Mouse (Mus musculus): ENCODE results near the gene Hs3st2.

Hs3st2 gene

GRCm38 (mm10) chr7:121539405-121540275, 148.0 kb downstream of the Hs3st2 start:
- DNase-seq (ENCODE audit: inconsistent age in 2 of 2, low spot score in 1 of 2), result peak; percentile 23 to 68

GRCm38 (mm10) chr7:121542458-121542857, 150.8 kb downstream of the Hs3st2 start:
- no peak for DNase-seq (ENCODE audit: inconsistent age in 2 of 2, low spot score in 1 of 2)

GRCm38 (mm10) chr7:121549329-121550022, 157.8 kb downstream of the Hs3st2 start:
- peak; percentile 29 to 48 for DNase-seq (ENCODE audit: inconsistent age in 2 of 2, low spot score in 1 of 2)

Measured in adrenal gland, adult (tissue).